Mouse (Mus musculus): ENCODE measurements at regions not wholly inside any gene's neighbourhood (a gene's known extent, or its start where the extent isn't known, plus 50 kb on each side); places are given as distances from the start of the nearest gene placed in this dataset. TPM values are rescaled to one million over a fixed set of nuclear protein-coding genes. Genes with fewer than 3 reads are reported as not detected.

DNA sequence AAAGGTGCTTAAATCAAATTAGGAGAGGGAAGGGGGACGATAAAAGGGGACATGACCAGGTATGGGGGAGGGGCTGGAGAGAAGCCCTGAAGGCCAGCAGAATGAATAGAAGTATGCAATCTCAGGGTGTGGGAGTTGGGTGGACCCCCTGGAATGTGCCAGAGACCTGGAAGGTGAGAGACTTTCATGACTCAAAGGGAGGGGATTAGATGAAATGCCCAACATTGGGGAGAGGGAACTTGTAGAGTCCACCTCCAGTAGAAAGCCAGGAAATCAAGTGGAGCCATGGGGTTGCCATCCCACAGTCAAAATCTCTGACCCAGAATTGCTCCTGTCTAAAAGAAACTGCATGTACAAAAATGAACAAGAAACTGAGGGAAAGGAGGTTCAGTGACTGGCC lies 666.5 kb downstream of the Cps1 start:
- Histone ChIP-seq H3K36me3 (no peaks in the 10 kb centered on the region), H3K4me2 (replicated peaks) (no peak overlapping the region), H3K9ac (no peak overlapping the region), H3K4me3 (no peak overlapping the region), H3K9me3 (no peaks in the 10 kb centered on the region), H3K27me3 (replicated peaks) (no peaks in the 10 kb centered on the region), H3K27ac (no peak overlapping the region), H3K4me1 (no peaks in the 10 kb centered on the region)
- 78% methylated on average over 1 of the region's 1 CpGs for WGBS
- ATAC-seq (ENCODE audit: low FRiP score, low read depth): no peak

DNA sequence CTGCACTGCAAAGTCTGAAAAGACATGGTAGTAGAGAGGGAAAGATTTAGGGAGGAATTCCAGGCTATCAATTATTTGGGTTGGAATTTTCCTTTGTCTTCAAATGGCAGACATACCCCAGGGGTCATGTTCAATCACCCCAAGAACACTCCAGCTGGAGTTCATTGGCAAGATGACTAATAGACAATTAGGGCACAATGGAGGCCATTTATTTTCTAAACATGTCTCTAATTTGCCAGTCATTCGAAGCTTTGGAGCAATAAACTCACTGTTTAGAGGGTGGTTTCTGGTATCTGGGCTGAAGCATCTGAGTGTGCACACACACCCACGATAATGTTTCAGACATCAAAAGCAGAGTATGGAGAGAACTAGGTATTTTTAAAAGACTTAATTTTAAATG lies 672.2 kb downstream of the Cps1 start:
- H3K9ac ChIP-seq: no peak overlapping the region
- peaks cover 6% of the 10 kb centered on the region for H3K27me3 ChIP-seq (replicated peaks)
- H3K36me3 ChIP-seq: no peaks in the 10 kb centered on the region
- H3K27ac ChIP-seq: no peak overlapping the region
- H3K9me3 ChIP-seq: no peaks in the 10 kb centered on the region
- no peaks in the 10 kb centered on the region; the same call in 1 of the 2 replicates for H3K4me1 ChIP-seq
- H3K4me3 ChIP-seq: no peak overlapping the region
- ATAC-seq (ENCODE audit: low FRiP score, low read depth): peak; percentile 80
- 4% methylated on average over 2 of the region's 2 CpGs for WGBS
- H3K4me2 ChIP-seq (replicated peaks): no peak overlapping the region

DNA sequence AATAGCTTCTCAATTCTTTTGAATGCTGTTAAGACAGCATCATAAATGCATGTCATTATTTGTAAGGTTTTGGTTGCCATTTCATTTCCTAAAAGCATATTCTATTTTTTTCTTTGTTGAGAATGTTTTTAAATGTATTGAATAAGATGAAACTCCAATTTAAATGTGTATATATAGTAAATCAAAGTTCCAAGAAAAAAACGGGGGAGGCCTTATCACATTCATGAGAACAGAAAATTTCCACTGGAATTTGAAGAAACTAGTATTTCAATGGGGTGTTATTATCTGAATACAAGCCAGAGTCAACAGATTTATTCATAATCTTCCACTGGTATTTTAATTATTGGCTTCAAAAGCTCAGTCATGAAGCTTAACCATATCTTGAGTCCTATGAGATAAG lies 672.7 kb downstream of the Cps1 start:
- H3K4me1 ChIP-seq: no peaks in the 10 kb centered on the region; the same call in 1 of the 2 replicates
- H3K4me2 ChIP-seq (replicated peaks): no peak overlapping the region
- H3K36me3 ChIP-seq: no peaks in the 10 kb centered on the region
- H3K27me3 ChIP-seq (replicated peaks): peaks cover 6% of the 10 kb centered on the region
- ATAC-seq (ENCODE audit: low FRiP score, low read depth): no peak
- H3K9ac ChIP-seq: no peak overlapping the region
- no peak overlapping the region for H3K27ac ChIP-seq
- no peak overlapping the region for H3K4me3 ChIP-seq
- WGBS: 66% methylated on average over 1 of the region's 1 CpGs
- H3K9me3 ChIP-seq: no peaks in the 10 kb centered on the region

DNA sequence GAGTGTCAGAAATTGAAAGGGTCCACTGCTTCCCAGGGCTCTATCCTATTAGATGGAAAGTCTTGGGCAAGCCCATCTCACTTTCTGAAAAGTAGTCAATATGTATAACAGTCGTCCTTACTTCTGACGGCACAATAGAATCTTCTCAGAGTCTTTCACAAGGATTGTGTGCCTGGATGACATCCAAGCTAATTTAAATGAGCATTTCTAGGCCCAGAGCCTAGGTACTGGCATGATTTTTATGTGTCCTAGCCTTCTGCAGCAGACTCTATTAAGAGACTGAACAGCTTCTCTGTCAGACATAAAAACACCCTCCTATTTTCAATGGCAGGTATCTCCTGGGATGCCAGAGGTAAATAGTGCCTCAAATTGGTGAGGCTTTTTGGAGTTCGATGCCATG lies 680.5 kb downstream of the Cps1 start:
- no peak overlapping the region for H3K4me3 ChIP-seq
- no peak for ATAC-seq (ENCODE audit: low FRiP score, low read depth)

DNA sequence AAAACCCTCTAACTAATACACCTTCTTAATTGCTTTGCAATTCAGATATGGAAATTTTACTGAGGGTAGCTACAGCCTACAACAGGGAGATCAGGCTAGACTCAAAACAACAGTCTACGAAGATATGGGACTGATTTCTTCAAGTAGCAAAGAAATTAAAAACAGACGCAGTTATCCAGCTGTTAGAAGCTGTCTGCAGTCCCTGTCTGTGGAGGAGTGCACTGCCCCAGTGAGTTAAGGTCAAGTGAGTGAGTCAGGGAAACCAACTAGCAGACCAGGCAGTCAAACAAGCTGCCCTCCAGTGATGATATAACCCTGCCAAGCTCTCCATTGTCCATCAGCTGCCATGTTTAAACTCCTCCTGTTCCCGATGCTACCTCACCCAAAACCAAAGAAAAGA lies 697.3 kb downstream of the Cps1 start:
- Histone ChIP-seq H3K4me2 (replicated peaks) (no peak overlapping the region), H3K9ac (no peak overlapping the region), H3K27me3 (replicated peaks) (no peaks in the 10 kb centered on the region), H3K4me3 (no peak overlapping the region), H3K36me3 (no peaks in the 10 kb centered on the region), H3K9me3 (no peaks in the 10 kb centered on the region), H3K27ac (no peak overlapping the region), H3K4me1 (no peaks in the 10 kb centered on the region)
- no peak for ATAC-seq (ENCODE audit: low FRiP score, low read depth)
- 87% methylated on average over 3 of the region's 3 CpGs for WGBS

More for the DNA sequence above, 680.5 kb downstream of the Cps1 start:
- Histone ChIP-seq H3K9me3 (no peaks in the 10 kb centered on the region), H3K27me3 (replicated peaks) (peaks cover 5% of the 10 kb centered on the region), H3K36me3 (no peaks in the 10 kb centered on the region), H3K27ac (no peak overlapping the region), H3K4me2 (replicated peaks) (no peak overlapping the region), H3K9ac (no peak overlapping the region), H3K4me1 (no peaks in the 10 kb centered on the region)
- 85% methylated on average over 3 of the region's 3 CpGs for WGBS

DNA sequence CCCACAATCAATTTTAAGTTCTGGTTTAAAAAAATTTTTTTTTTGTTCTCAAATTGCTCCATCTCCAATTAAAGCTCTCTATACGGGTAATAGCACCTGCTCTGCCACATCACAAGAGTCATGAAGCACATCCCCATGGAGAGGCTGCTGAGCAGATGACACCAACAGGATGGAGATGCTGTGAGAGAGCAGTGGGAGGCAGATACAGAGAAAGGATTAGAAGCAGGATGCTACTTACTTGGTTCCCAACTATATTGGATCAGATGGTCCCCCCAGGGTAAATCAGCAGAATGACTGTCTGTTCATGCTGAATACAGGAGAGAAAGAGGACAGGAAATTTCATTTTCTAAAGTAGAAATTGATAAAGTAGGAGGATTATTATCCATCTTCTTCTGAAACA lies 725.2 kb downstream of the Cps1 start:
- H3K4me3 ChIP-seq: no peak overlapping the region
- no peak for ATAC-seq (ENCODE audit: low FRiP score, low read depth)
- H3K4me1 ChIP-seq: no peaks in the 10 kb centered on the region
- H3K27me3 ChIP-seq (replicated peaks): no peaks in the 10 kb centered on the region
- no peak overlapping the region for H3K4me2 ChIP-seq (replicated peaks)
- no peaks in the 10 kb centered on the region for H3K36me3 ChIP-seq
- H3K27ac ChIP-seq: no peak overlapping the region
- no peaks in the 10 kb centered on the region for H3K9me3 ChIP-seq
- WGBS: 58% methylated on average over 1 of the region's 1 CpGs
- H3K9ac ChIP-seq: no peak overlapping the region

DNA sequence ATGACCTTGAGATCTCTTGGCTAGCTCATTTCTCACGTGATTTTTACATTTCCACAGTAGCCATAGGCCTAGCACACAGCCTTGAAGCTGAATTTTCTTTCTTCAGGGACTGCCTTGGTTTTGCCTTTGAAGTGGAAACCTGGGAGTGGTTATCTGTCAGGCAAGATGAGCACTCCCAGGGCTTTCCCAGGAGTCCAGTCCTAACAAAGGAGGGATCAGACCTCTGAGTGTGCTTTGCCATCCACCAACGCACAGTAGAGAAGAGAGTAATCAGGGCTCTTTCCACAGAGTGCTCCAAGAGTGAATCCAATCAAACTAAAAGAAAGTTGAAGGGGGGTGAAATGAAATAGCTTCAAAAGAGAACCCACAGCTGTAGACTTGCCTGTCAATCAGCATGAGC lies 770.7 kb downstream of the Cps1 start:
- no peak overlapping the region for H3K4me3 ChIP-seq
- WGBS: 48% methylated on average over 2 of the region's 2 CpGs
- no peaks in the 10 kb centered on the region for H3K4me1 ChIP-seq
- H3K9me3 ChIP-seq: no peaks in the 10 kb centered on the region
- H3K27ac ChIP-seq: no peak overlapping the region
- no peak overlapping the region for H3K4me2 ChIP-seq (replicated peaks)
- ATAC-seq (ENCODE audit: low FRiP score, low read depth): no peak
- no peak overlapping the region for H3K9ac ChIP-seq
- no peaks in the 10 kb centered on the region for H3K27me3 ChIP-seq (replicated peaks)
- H3K36me3 ChIP-seq: no peaks in the 10 kb centered on the region

DNA sequence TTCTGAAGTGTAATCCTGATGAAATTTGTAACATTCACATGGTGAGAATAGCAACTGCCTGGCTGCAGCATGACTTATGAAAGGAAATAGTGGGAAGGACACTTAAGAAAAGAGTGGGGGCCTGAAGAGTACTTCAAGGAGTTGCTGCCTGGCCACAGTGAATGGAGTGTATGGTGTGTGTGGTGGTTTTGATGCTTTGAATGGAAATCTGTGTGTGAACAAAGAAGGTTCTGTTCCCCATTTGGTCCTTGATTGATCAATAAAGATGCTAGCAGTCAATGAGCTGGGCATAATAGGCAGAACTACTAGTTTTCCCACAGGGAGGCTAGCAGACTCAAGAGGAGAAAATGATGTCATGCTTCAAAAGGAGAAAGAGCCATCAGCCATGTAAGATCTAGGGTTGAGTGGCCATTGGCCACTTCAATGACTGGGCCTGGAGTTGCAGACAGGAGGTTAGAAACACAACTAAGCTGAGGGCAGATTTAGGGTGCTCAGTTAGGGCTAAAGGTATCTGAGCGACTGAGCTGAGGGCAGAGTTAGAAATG lies 772.0 kb downstream of the Cps1 start:
- H3K4me3 ChIP-seq: no peak overlapping the region
- no peaks in the 10 kb centered on the region for H3K9me3 ChIP-seq
- H3K4me1 ChIP-seq: no peaks in the 10 kb centered on the region
- no peak overlapping the region for H3K27ac ChIP-seq
- no peak for ATAC-seq (ENCODE audit: low FRiP score, low read depth)
- H3K4me2 ChIP-seq (replicated peaks): no peak overlapping the region
- no peaks in the 10 kb centered on the region for H3K27me3 ChIP-seq (replicated peaks)
- WGBS: 83% methylated on average over 1 of the region's 1 CpGs
- H3K36me3 ChIP-seq: no peaks in the 10 kb centered on the region
- H3K9ac ChIP-seq: no peak overlapping the region

DNA sequence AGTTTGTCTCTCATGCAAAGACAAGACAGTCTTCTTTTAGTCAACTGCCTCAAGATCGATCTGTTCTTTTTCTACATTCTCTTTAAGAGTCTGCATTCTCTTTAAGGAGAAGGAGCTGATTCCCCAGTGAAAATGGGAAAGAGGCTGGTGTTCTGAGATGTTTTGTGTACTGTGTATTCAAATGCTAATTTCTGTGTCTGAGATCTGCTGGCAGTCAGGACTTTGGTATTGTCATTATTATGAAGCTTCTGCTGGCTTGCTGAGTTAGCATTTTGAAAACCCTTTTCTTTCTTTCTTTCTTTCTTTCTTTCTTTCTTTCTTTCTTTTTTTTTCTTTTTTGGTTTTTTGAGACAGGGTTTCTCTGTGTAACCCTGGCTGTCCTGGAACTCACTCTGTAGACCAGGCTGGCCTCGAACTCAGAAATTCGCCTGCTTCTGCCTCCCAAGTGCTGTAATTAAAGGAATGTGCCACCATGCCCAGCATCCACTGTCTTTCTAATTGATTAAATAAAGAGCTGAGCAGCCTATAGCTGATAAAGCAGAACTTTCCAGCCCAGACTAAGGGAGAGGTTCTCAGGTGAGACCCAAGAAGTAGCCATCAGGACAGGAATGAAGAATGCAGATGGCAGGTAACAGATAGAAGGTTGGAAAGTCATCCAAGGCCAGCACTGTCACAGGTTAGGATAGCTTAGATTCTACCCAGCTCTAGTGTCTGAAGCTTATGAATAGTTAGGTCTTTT lies 813.1 kb downstream of the Cps1 start:
- Histone ChIP-seq H3K9me3 (0 out of 2 replicates have a peak, but pooled peaks cover 7% of the 10 kb centered on the region), H3K4me1 (no peaks in the 10 kb centered on the region), H3K4me2 (replicated peaks) (no peak overlapping the region), H3K27me3 (replicated peaks) (no peaks in the 10 kb centered on the region), H3K27ac (no peak overlapping the region), H3K9ac (no peak overlapping the region), H3K4me3 (no peak overlapping the region), H3K36me3 (no peaks in the 10 kb centered on the region)
- ATAC-seq (ENCODE audit: low FRiP score, low read depth): no peak
- 48% methylated on average over 3 of the region's 3 CpGs for WGBS

DNA sequence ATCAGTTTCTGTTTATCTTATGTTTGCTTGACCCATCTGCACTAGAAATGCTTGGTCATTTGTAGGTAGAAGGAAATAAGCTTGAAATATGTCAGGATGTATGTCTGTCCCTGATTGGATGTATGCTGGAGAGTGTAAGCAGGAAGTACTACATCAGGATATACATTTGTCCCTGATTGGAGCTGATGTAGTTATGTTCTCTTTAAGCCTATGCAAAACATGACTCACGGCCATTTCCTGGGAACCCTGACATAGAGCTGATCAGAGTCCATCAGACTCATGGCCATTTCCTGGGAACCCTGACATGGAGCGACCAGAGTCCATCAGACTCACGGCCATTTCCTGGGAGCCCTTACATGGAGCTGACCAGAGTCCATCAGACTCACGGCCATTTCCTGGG lies 858.6 kb downstream of the Cps1 start:
- H3K27me3 ChIP-seq (replicated peaks): no peaks in the 10 kb centered on the region
- 91% methylated on average over 4 of the region's 4 CpGs for WGBS
- no peaks in the 10 kb centered on the region for H3K36me3 ChIP-seq
- H3K4me1 ChIP-seq: no peaks in the 10 kb centered on the region
- H3K9me3 ChIP-seq: no peaks in the 10 kb centered on the region
- no peak overlapping the region for H3K9ac ChIP-seq
- no peak overlapping the region for H3K27ac ChIP-seq
- no peak overlapping the region for H3K4me3 ChIP-seq
- H3K4me2 ChIP-seq (replicated peaks): no peak overlapping the region
- ATAC-seq (ENCODE audit: low FRiP score, low read depth): no peak

Small RNA genes in the stretch of these regions (microRNA-seq; reads per million reads assigned to microRNA genes)
- not detected for gene Gm23189
